Mouse (Mus musculus) stomach, postnatal 0 days (tissue): ENCODE data around the gene Clock.

Experiments used
- CTCF ChIP-seq: IDR thresholded peaks from 2 replicates; pipeline ENCODE4 v1.5.1; 2016; ENCODE audit warnings: antibody characterized with exemption, low read depth, mild to moderate bottlenecking, moderate library complexity
- EP300 ChIP-seq: optimal IDR thresholded peaks from 2 replicates; pipeline ENCODE3; 2016; ENCODE audit warnings: antibody characterized with exemption

DNA sequence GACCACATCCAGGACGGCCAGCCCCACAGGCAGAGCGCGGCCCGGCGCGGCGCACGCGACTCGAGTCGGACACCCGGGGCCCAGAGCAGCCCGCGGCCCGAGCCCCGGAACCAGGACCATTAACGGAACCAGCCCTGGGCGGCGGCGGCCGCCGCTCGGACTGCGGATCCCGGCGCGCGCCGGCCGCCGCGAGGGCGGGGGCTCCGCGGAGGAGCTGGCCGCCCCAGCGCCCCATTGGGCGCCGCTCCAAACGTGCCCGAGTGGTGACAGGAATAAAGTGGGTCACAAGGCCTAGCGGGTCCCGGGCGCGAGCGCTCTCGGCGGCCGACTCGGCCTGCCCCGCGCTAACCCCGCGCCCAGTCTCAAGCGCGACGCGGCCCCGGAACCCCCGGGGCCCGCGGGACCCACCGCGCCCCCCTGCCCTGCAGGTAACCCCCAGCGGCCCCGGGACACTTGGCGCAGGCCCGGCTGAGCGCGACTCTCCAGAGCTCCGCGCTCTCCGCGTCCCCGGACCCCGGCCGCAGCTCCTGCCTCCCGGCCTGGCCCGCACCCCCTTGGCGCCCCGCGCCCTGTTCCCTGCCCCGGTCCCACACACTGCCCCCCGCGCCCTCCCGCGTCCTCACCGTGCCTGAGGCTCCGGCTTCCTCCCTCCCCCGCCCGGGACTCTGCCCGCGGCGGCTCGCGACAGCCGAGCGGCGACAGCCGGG is 694 bp downstream of the Clock start:
- no peak for TF ChIP-seq CTCF
- TF ChIP-seq EP300 = no peak
